Mouse (Mus musculus) thymus, postnatal 0 days (tissue): Measurements from ENCODE around the gene Ric1. TPM values are rescaled to one million over a fixed set of nuclear protein-coding genes. Genes with fewer than 3 reads are reported as not detected.
A peak's percentile ranks its signal among the peaks of the same experiment; 100 is the strongest.

ENCODE experiments used
- DNase-seq: peaks from one replicate; pipeline ENCODE4 v3.0.0-alpha.2; 2015; ENCODE audit warnings: low spot score
- polyA plus RNA-seq: library from polyadenylated mRNA; unstranded; fragments of >200 nt; fragmentation: Nextera tagmentation; extraction: Ambion mirVana; gene quantifications from 2 replicates; pipeline ENCODE4 v1.2.1, GENCODE M21; 2015

Gene Ric1
- polyA plus RNA-seq: 13.4 and 16.5 TPM in 2 replicates

DNA sequence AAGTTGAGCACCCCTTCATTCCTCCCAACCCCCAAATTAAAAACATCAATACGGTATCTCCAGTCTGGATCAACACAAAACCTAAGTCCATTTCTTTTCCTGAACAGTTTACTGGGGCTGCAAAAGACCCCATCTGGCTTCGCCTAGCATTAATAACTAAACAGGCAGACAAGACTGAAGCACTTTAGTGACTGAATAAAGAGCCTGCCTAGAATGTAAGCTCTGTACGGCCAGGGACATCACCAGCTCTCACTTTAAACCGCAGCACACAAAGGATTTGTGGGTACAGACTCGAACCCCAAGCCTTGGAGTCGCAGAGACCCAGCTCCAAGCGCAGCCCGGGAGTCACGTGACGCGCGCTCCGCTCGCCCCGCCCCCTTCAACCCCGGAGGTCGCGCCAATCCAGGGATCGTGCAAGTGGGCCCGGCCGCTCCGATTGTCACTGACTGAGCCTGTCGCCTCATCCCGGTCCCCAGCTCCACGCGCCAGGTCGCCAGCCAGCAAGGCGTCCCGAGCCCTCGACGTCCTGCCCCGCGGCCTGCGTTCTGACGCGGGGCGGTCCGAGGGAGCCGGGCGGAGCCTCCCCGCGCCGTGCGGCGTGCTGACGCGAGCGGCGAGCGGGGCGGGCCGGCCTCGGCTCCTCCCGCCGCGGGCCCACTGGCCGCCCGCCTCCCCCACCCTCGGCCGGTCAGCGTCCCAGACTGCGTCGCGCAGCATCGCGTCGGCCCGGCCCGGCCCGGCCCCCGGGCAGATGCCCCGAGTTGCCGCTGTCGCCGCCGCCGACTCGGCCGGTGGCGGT lies at the start of gene Ric1:
Gene Ric1 (plus strand): TSS at position 646 of the 799 bp plus-strand sequence.
- DNase-seq: peak; percentile 84

DNA sequence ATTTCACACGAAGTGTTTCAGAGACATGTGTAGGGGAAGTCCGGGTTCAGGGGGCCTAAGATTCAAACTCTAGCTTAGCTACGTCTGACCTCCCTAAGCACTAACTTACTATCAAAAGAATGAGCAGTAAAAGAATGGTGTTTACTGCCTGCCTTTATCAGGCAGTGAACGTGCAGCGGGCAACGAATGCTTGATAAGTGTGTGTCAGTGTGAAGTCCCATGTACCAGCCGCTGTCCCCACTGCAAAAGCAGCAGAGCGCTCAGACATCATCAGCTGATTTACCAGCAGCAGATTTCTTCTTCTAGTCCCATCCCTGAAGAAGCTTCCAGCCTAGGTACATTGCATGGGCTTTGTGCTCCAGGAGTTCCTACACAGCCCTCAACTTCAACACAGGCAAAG lies 49.7 kb upstream of the Ric1 start:
- DNase-seq: no peak

DNA sequence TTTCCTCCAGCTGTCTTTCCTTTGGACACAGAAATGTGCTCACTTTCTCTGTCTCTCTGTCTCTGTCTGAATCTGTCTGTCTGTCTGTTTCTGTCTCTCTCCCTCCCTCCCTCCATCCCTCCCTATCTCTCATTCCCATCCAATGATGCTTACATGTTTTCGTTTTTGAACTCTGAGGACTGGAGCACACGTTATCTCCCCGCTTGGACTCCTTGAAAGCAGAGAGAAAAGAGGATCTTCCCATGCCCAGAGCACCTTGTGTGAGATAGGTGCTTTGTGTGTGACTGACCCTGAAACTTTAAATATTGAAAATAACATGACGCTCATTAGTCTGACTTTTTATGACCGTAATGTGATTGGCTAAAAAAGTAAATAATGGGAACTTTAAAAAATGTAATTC lies 49.1 kb upstream of the Ric1 start:
- no peak for DNase-seq

DNA sequence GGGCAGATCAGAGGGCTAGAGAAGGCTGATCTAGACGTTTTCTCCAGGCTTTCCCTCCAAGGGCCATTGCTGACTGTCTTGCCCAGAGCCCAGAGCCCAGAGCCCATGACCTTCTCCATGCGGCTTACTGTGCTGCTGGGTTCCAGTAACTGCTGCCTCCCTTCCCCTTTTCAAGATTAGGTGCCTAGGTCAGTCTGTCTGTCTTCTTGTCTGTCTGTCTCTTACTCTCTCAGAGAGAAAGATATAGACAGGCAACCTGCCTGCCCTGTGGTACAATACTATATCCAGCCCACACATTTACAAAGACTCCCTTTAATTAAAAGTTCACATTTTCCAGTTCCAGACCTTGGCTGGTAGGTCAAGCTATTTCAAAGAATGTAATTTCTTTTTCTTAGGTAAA lies 47.3 kb upstream of the Ric1 start:
- DNase-seq: no peak

DNA sequence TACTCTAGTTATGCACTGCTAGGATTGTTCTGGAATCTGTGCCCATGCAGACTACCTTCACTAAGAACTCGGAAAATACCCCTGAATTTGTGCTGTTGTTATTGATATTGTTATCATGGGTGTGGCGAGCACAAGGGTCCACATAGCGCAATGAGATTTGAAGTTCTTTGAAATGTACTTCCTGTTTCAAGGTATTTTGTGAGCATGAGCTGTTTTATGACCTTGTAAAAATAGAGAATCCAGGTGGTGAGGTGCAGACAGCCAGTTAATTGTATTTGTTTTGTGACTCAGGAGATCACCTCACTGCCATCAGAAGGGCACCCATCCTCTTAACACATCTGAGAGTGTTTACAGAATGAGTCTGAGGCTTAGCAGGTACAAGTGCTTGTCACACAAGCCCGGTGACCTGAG lies 46.9 kb upstream of the Ric1 start:
- no peak for DNase-seq

DNA sequence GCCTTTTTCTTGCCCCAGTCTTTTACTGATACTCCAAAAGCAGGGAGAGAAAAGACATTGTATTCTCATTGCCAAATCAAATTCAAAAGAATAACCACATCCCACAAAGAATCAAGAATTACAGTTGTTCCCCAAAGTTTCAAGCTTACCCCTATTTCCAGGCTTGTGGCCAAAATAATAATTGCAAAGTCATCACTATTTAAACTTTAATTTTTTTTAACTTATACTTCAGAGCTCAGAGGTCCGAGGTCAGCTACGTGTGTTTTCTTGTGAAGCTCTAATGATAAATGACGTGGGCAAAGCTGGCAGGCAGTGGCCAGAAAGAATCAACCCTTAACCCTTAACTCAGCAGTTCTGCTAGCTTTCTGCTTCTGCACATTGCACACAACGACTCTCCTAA lies 43.5 kb upstream of the Ric1 start:
- no peak for DNase-seq

DNA sequence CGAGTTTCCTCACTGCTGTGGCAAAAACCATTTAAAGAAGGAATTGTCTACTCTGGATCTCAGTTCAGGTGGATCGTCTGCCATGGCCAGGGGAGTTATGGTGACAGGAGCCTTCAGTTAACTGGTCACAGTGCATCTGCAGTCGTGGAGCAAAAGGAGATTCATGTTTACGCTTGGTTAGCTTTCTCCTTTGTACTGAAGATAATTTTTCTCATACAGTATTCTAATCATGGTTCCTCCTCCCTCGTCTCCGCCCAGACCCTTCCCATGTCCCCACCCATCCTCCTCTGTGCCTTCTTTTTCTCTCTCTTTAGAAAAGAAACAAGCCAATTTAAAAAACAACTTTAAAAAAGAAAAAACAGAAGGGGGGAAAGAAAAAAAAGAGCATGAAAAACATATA lies 40.5 kb upstream of the Ric1 start:
- DNase-seq: no peak

DNA sequence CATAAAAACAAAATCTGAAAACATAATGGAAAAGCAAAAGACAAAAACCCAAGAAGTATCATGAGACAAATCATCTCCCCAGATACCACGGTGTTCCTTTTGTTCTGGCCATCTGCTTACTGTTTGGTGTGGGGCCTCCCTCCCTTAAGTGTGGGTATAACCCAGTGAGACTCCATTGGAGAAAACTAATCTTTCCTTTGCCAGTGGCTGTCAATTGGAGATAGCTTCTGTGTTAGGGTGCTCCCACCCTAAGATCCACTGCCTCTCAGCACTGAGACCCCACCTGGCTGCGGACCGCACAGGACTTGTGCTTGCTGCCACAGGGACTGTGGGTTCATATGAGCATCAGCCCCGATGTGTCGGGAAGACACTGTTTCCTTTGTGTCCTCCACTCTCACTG lies 39.9 kb upstream of the Ric1 start:
- no peak for DNase-seq

DNA sequence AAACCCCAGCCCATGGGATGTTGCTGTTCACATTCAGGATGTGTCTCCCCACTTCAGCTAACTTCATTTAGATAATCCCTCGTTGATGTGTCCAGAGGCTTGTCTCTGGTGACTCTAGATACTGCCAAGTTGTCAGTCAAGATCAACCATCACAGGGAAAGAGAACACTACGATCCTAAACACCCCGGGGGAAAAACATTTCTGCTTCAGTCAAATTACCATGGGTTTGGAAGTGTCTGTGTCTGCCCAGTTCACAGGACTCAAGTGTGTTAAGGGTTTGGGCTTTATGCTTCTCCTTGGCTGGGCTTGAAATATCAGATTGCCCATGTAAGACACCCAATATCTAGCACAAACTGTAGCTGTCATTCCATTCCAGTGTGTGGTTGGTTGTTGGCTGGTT lies 39.4 kb upstream of the Ric1 start:
- DNase-seq: no peak

DNA sequence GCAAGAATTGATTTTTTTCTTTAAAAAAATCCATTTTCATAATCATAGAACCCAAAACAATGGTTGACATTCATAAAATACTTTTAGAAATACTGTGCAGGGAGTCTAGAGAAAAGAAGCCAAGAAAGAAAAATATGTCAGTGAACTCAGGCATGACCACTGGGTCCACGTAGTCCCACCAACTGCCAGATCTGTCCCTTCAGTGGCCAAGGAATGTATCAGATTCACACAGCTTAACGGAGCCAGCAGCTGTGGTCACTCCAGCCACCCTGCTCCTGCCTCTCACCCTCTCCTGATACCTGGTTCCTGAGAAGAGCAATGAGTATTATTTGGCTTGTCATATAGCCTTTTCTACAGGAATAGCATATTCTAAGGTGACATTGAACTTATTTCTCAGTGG lies 38.7 kb upstream of the Ric1 start:
- no peak for DNase-seq

DNA sequence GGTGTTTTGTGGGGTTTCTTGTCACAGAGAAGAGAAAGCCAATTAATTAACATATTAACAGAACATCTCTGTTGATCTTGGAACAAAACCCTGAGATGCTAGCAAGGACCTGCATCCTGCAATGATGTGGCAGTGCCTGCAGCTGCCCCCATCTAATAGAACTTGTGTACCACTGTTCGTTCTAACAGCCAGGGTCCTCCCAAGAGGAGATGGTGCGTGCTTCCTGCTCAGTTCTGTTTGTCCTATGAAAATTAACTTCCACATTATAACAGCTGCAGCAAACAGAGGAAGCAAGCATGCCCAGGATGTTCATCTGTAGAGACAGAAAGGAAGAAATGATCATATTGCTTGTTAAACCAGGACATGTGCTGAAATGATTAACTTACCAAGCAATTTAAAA lies 37.5 kb upstream of the Ric1 start:
- DNase-seq: no peak

DNA sequence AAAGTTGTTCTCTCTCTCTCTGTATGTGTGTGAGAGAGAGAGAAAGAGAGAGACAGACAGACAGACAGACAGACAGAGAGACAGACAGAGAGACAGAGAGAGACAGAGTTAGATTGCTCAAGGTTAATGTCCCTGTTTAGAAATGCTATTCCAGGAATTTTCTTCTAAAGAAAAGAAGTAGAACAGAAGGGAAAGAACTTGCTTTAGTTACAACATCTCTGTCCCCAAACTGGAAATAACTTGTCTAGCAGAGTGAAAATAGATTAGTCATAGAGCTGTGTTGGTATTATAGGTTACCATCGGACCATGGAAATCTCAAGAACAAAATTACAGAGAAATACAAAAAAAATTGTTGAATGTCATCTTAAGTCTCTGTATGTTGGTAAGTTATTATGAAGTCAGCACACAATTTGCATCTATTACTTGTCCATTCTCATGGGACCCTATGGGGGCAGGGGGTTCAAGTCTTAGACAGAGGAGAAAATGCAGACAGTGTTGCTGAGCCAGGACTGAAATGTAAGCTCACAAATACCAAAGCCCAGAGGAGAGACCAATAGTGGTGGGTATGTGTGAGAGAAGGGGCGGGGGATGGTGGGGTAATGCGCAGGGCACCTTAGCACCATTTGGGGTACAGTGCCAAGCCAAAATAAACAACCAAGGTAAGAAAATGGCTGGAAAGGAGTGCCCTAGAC lies 36.7 kb upstream of the Ric1 start:
- no peak for DNase-seq

DNA sequence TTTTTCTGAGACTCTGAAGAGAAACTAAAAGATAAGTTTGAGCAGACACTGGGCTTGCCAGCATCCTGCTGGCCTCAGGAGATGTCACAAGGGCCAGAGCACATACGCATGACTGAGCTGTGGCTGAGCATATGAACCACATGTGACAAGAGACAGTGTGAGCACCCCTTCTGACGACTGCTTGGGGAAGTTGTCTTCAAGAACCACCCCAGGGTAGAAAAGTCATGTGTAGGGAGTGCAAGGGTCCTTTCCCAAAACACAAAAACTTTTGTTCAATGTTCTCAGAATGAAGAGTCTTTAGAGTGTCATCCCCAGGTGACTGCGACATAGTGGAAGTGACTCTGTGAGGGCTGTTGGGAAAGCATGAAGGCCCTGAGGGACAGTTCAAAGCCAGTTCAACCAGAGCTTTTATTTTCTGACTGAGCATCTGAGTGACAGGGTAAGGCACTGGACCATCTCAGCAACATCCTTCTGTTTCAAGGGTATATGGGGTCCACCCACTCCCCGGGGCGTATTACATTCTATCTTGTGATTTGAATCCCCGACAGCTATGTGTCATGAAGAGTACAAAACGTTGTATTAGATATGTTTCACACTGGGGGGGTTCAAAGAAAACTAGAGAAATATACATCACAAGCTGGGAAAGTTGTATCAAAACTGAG lies 35.4 kb upstream of the Ric1 start:
- DNase-seq: no peak

DNA sequence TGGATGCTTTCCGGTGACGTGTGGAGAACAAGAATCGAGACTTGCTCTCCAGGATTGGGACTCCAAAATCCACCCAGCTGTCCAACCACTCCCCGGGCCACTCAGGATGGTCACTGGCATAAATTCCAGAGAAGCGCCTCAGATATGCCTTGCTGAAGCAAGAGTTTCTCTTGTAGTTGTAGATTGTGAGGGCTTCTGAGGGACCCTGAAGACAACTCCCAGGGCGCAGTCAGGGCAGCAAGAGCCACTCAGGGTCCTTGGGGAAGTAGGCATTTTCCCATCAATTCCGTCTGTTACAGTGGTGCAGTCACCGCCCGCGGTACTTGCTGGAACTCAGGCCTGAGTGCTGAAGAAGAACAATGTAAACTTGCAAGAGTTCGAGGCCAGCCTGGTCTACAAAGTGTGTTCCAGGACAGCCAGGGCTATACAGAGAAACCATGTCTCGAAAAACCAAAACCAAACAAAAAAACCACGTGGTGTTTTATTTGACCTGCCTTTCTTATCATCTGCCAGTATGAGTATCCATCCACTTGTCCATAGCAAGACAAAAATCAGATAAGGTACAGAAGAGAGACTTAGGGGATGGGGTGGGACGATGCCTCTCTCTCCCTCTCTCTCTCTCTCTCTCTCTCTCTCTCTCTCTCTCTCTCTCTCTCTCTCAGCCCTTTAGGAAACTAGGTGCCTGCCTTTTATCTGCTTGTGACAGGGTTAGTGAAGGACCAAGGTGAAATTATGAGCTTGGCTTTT lies 34.6 kb upstream of the Ric1 start:
- no peak for DNase-seq

DNA sequence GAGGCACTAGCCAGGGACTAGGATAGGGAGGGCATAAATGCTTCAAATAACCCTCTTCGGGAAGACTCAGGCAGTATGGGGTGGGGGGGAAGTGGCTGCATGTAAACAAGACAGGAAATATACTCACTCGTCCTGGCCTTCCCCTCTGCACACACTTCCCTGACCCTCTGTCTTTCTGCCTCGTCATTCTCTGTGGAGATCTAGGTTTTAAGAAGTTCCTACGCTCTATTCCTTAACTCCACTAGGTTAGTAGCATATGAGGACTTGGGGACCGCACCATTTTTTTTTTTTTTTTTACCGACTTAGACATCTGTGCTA lies 34.0 kb upstream of the Ric1 start:
- peak; percentile 26 for DNase-seq

DNA sequence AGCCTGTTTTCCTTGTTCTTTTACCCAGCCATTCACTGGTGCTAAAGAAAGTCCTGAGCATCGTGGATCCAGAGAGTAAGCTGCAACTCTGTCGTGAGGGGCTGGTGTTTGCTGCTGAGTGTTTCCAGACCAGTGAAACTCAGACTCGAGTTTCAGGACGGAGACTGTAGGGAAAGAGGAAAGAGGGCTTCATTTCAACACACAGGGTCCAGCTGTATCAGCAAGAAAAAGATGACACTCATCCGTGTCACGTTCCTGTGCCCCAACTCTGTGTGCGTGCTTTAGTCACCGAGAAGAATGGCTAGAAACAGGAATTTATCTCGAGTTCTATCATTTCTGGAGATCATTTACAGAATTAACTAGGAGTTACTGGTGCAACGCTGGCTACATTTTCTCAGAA lies 33.7 kb upstream of the Ric1 start:
- DNase-seq: no peak

DNA sequence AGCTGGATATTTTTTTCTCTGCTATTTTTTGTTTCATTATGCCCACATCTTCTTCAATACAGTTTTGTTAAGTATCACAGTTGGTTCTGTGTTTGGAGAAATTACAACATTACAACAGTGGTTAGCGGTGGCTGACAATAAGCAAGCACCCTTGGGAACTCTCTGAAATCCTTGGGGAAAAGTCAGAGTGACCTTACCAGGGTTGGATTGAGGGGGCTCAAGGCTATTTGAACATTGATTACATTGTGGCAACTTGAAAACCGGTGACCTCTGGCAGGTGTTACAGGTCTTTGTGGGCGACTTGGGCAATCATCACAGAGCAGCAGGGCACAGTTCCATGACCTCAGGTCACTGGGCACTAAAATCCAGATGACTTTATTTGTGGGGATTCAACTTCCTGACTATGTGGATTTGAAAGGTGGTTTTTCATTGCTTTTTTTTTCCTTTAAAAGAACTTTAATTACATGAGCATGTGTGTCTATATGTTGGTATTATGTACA lies 32.2 kb upstream of the Ric1 start:
- no peak for DNase-seq

DNA sequence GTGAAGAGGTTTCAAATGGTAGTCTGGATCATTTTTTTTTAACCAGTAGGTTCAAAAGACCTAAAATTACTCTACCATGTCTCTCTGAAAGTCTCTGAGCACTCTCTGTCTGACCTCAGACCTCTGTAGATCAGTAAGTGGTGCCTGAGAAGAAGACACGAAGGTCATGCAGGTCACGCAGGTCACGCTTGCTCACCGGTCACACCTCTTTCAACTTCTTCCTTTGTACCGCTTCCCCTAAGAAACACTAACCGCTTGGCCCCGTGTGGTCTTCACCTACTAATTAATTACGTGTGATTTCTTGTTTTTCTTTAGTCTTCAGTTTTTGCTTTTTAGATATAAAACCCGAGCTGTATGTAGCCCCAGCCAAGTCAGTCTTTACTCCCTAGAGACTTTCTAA lies 30.6 kb upstream of the Ric1 start:
- no peak for DNase-seq

DNA sequence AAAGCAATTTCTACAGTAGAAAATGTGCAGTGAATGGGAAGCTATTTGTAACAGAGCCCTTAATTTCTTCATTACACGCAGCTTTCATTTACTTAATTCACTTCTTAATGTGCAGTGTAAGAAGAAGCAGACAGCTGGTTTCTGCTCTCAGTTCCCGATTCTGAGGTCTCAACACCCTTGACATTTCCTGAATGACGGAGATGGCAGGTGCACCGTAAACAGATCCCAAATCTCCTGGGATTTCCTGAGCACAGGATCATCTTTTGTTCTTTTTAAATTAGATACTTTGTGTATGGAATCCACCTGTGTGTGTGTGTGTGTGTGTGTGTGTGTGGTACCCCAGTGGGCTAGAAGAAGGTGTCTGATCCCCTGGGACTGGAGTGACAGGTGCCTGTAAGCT lies 27.6 kb upstream of the Ric1 start:
- no peak for DNase-seq

DNA sequence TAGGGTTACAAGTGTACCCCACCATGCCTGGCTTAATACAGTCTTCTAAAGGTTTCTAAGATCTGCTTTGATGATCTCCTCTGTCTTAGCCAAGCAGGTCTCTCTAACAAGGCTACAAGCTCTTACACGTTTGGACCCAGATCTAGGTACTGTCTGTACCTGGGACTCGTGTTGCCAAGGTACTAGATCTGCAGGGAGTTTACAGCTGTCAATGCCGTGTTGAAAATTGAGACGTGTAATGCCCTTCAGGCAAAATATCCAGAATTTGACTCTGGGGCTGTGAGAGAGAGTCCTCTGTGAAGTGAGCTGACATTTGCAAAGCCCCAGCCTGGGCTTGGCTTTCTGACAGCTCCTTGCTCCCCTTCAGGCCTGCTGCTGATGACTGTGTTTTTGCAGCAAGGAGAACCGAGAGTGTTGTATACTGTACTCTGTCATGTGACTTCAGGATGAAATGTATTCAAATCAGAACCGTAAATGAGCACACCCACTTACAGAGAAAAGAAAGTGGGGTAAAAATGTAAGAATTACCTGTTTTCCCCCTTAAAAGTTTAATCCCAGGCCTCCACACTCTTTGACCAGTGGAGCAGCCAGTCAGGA lies 26.0 kb upstream of the Ric1 start:
- DNase-seq: no peak

DNA sequence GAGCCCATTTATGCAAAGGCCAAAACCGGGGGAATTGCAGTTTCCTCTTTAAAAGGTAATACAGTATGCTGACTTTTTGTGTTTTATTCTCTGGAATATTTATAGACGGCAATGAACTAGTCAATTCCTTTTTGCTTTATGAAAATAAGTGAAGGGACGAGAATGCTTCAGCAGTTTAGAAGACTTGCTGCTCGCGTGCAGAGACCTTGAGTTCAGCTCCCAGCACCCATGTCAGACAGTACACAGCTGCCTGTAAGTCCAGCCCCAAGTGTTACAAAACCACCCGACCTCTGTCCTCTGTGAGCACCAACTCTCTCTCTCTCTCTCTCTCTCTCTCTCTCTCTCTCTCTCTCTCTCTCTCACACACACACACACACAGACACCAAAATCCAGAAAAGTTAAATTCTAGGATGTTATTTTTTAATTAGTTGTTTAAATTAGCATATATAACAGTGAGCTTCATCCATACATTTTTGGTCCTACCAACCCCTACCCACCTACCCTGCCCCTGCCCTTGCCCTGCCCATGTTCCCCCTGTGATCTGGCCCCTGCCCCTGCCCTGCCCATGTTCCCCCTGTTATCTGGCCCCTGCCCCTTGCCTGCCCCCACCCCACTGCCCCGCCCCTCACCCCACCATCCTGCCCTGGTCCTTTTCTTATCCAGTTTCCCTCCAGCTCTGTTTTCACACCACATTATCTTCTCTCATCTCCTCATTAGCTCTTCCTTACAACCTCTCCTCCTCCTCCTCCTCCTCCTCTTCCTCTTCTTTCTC lies 25.1 kb upstream of the Ric1 start:
- DNase-seq: no peak
